Mouse (Mus musculus) adipose tissue, adult 10 weeks (tissue): ENCODE data around the gene Nfu1. TPM values are rescaled to one million over a fixed set of nuclear protein-coding genes. Genes with fewer than 3 reads are reported as not detected.

ENCODE experiments used
- polyA plus RNA-seq: library from polyadenylated mRNA; stranded (reverse); fragments of 350-450 nt; fragmentation: Illumina TruSeq; extraction: RNeasy Lipid Tissue Mini Kit (QIAGEN cat#74804); gene quantifications from one replicate; pipeline ENCODE4 v1.2.3, GENCODE M21; 2014; ENCODE audit warnings: low read depth, low replicate concordance

Gene Nfu1
- polyA plus RNA-seq: 44.2 TPM

DNA sequence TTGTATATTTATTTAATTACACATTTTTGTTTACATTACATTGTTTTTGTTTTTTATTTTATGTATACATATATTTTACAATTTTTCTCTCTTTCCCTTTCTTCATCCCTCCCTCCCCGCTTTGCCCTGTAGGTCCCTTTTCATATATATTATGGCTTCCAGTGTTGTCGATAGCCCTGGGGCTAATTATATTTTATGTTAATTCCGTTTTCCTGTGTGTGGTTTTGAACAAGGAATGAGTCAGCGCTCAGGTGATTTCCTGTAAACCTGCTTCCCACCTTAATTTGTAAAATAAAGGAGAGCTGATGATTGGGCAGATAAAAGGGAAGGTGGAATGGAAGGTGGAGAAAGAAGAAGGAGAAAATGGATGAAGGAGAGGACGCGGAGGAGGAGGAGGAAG lies at the start of gene Nfu1:
Gene Nfu1 (plus strand): TSS at position 350 of the 400 bp plus-strand sequence.

DNA sequence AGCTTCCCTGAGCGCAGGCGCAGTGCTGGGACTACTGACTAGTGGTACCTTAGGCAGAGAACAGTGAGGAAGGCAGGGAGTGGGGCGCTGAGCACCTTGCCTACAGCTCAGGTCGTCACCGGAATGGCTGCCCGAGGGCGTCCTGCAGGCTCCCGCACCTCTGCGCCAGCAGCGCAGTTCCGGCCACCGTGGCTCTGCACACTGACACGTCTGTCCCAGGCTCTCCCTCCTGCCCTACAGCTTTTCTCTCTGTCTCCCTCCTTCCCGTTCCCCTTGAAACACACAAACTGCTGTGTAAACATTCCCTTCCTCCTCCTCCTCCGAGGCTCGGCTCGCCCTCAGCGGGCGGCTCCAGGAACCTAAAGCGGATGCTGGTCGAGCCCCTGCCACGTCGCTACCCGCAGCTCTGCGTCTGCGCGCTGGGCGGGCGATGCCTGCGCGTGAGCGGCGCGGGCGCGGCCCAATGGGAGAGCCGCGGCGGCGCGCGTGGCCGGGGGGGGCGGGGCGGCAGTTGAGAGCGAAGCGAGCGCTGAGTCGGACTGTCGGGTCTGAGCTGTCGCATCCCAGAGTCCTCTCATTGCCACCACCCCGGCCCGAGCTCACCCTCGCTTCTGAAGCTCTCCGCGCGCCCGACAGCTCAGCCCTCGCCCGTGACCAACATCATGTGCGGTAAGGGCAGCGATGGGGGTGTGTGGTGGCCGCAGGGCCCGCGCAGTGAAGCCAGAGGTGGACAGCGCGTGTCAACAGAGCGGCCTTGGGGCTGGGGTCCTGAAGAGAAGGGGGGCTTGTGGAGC lies 33.5 kb downstream of the Nfu1 start, which contains the start of gene Gfpt1:
Gene Gfpt1 (plus strand): TSS at position 510 of the 794 bp plus-strand sequence.

Other genes with a start within 250 kb of the Nfu1 start
- 75.1 TPM for gene Anxa4, start 215.7 kb upstream of the Nfu1 start, polyA plus RNA-seq
- gene Aak1, start 159.7 kb upstream of the Nfu1 start, polyA plus RNA-seq: 13.2 TPM
- 34.7 TPM for gene Gfpt1, start 33.6 kb downstream of the Nfu1 start, polyA plus RNA-seq
- gene D6Ertd527e, start 95.5 kb downstream of the Nfu1 start, polyA plus RNA-seq: 0.19 TPM